Mouse (Mus musculus) MEL (cell line): ENCODE measurements around the gene Hhatl.
A peak's percentile ranks its signal among the peaks of the same experiment; 100 is the strongest.

Source experiments
- BHLHE40 ChIP-seq: IDR thresholded peaks from 2 replicates; pipeline ENCODE4 v1.6.1; 2012; ENCODE audit warnings: low read depth, mild to moderate bottlenecking, inconsistent platforms, low read length, improper control_type of control experiment, borderline replicate concordance
- CTCF ChIP-seq, 3 experiments: IDR thresholded peaks in 2 of 3; conservative IDR thresholded peaks in 1 of 3; 2 replicates each; pipeline ENCODE4 v1.5.1; 2011 to 2012; ENCODE audit warnings: low read length in 3 of 3, low read depth in 2 of 3, mild to moderate bottlenecking in 2 of 3, improper control_type of control experiment in 1 of 3, inconsistent platforms in 1 of 3, mixed read lengths in 1 of 3, moderate library complexity in 1 of 3; ENCODE audit not compliant: control insufficient read depth in 1 of 3, insufficient read depth in 1 of 3, poor library complexity in 1 of 3, severe bottlenecking in 1 of 3
- EP300 ChIP-seq, 2 experiments: IDR thresholded peaks; 2 replicates each; pipeline ENCODE4 v1.6.1; 2011; ENCODE audit warnings: improper control_type of control experiment in 2 of 2, low read length in 2 of 2, low read depth in 1 of 2, mild to moderate bottlenecking in 1 of 2
- HCFC1 ChIP-seq: IDR thresholded peaks from 2 replicates; pipeline ENCODE4 v1.6.1; 2012; ENCODE audit warnings: low read depth, mild to moderate bottlenecking, inconsistent platforms, low read length, improper control_type of control experiment, moderate library complexity
- JUND ChIP-seq: IDR thresholded peaks from 2 replicates; pipeline ENCODE4 v1.6.1; 2011; ENCODE audit warnings: low read depth, mild to moderate bottlenecking, improper control_type of control experiment, low read length
- POLR2AphosphoS5 ChIP-seq: IDR thresholded peaks from 2 replicates; pipeline ENCODE4 v1.6.1; 2012; ENCODE audit warnings: low read depth, borderline replicate concordance, mild to moderate bottlenecking, inconsistent platforms, low read length, moderate library complexity, mixed read lengths
- RCOR1 ChIP-seq: IDR thresholded peaks from 2 replicates; pipeline ENCODE4 v1.6.1; 2012; ENCODE audit warnings: low read depth, mild to moderate bottlenecking, inconsistent platforms, low read length, improper control_type of control experiment

GRCm38 (mm10) chr9:121830243-121830955 is 38.1 kb upstream of the Hhatl start:
- TF ChIP-seq HCFC1 (no peak), CTCF (IDR thresholded peaks at IDR 0.05 in 2 of 3, conservative IDR thresholded peaks at IDR 0.05 in 1 of 3; ENCODE audit: control insufficient read depth in 1 of 3, insufficient read depth in 1 of 3, low read depth in 2 of 3, low read length in 3 of 3, poor library complexity in 1 of 3, severe bottlenecking in 1 of 3) (peak; percentile 71 to 75 (median 71)), JUND (no peak), BHLHE40 (no peak), POLR2AphosphoS5 (no peak), EP300 (IDR thresholded peaks at IDR 0.05; ENCODE audit: low read depth in 1 of 2, low read length in 2 of 2) (no peak), RCOR1 (no peak)
